Mouse (Mus musculus): ENCODE data around the gene A230072I06Rik.

Gene A230072I06Rik

DNA sequence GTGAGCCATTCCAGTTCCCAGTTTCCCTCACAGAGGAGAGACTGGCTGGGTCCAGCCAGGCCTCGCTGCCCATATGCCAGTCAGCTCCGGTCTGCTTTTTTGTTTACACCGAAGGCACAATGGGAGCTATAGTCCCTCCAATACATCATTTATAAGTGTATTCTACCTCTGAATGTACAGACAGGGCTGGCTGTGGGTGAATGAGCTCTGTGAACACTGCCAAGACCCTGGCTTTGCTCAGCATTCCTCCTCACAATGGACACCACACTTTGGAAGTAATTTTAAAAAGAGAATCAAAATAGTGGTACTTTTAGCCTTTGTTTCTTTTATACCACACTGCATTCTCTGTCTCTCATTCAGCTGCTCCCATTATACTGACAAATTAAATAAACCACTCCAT, 44.6 kb downstream of the A230072I06Rik start:
- no peak for DNase-seq (ENCODE audit: low read depth, low spot score)

DNA sequence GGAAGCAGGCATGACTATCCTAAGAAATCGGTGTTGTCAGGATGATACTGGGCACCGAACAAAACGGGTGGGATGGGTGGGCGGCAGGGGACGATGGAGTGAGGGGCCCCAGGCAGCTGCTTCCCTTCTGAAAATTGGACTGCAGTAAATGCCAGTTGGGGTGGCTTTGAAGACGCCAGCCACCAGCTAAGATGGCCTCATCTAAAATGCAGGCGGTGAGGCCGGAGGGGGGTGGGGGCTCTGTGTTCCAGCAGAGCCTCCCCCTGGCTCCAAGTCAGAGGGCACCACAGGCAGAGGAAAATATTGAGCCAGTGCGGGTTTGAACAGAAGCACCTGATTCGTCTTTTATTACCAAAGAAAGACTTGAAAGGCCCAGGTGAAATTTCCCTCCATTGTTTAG, 45.9 kb downstream of the A230072I06Rik start:
- DNase-seq (ENCODE audit: low read depth, low spot score), result no peak

GRCm38 (mm10) chr8:12324991-12325601, 46.5 kb downstream of the A230072I06Rik start:
- DNase-seq (ENCODE audit: low read depth, low spot score), result no peak

- no peak for DNase-seq (ENCODE audit: low read depth, low spot score)
Observed at GRCm38 (mm10) chr8:12327187-12327586, 48.6 kb downstream of the A230072I06Rik start.

GRCm38 (mm10) chr8:12327707-12328471, 49.3 kb downstream of the A230072I06Rik start:
- DNase-seq (ENCODE audit: low read depth, low spot score), result no peak

- no peak for DNase-seq (ENCODE audit: low read depth, low spot score)
Observed at GRCm38 (mm10) chr8:12328476-12328875, 49.9 kb downstream of the A230072I06Rik start.

- DNase-seq (ENCODE audit: low read depth, low spot score), result peak; percentile 42
Observed at GRCm38 (mm10) chr8:12330066-12330465, 51.4 kb downstream of the A230072I06Rik start.

All from ES-CJ7 (cell line).